Mouse (Mus musculus) MEL (cell line): ENCODE measurements around the gene Ppp1r37. TPM values are rescaled to one million over a fixed set of nuclear protein-coding genes. Genes with fewer than 3 reads are reported as not detected.

ENCODE experiments used
- DNase-seq: peaks from one replicate; pipeline ENCODE4 v3.0.0; 2011; ENCODE audit warnings: low read depth, low spot score
- H3K27ac ChIP-seq: 2 replicates; pipeline ENCODE4 v1.5.1; 2012; ENCODE audit warnings: low read depth, mild to moderate bottlenecking, control low read depth, low read length, moderate library complexity; ENCODE audit not compliant: control insufficient read depth
- H3K27me3 ChIP-seq, 2 experiments: fragments of 150-350 bp in 1 of 2; sonication (generic) in 1 of 2; 2 replicates each; pipeline ENCODE4 v1.6.1; 2012; ENCODE audit warnings: low read length in 2 of 2, mild to moderate bottlenecking in 2 of 2, improper control_type of control experiment in 1 of 2, moderate library complexity in 1 of 2; ENCODE audit not compliant: insufficient read depth in 2 of 2, control insufficient read depth in 1 of 2
- H3K36me3 ChIP-seq, 2 experiments: 2 replicates each; pipeline ENCODE4 v1.6.1; 2012 to 2014; ENCODE audit warnings: low read length in 2 of 2, improper control_type of control experiment in 1 of 2, inconsistent platforms in 1 of 2, mild to moderate bottlenecking in 1 of 2; ENCODE audit not compliant: insufficient read depth in 2 of 2, control insufficient read depth in 1 of 2
- H3K4me1 ChIP-seq, 2 experiments: fragments of 150-350 bp in 1 of 2; sonication (generic) in 1 of 2; 2 replicates each; pipeline ENCODE4 v1.6.1; 2012; ENCODE audit warnings: low read length in 2 of 2, improper control_type of control experiment in 1 of 2, mild to moderate bottlenecking in 1 of 2; ENCODE audit not compliant: insufficient read depth in 2 of 2, control insufficient read depth in 1 of 2
- H3K4me3 ChIP-seq, 2 experiments: fragments of 150-350 bp in 1 of 2; sonication (generic) in 1 of 2; 2 replicates each; pipeline ENCODE4 v1.5.1; 2012; ENCODE audit warnings: low read depth in 2 of 2, low read length in 2 of 2, mild to moderate bottlenecking in 2 of 2, moderate library complexity in 2 of 2, control low read depth in 1 of 2, improper control_type of control experiment in 1 of 2; ENCODE audit not compliant: control insufficient read depth in 1 of 2, insufficient read depth in 1 of 2
- H3K79me2 ChIP-seq: 2 replicates; pipeline ENCODE4 v1.6.1; 2012; ENCODE audit warnings: mild to moderate bottlenecking, low read length, moderate library complexity; ENCODE audit not compliant: control insufficient read depth, poor library complexity, insufficient read depth
- H3K9ac ChIP-seq: 2 replicates; pipeline ENCODE4 v1.6.1; 2012; ENCODE audit warnings: low read depth, mild to moderate bottlenecking, control low read depth, low read length, moderate library complexity; ENCODE audit not compliant: control insufficient read depth, poor library complexity, severe bottlenecking
- H3K9me3 ChIP-seq: fragments of 150-350 bp; sonication (generic); replicated peaks from 2 replicates; pipeline ENCODE4 v1.6.1; 2012; ENCODE audit warnings: mild to moderate bottlenecking, low read length, improper control_type of control experiment, moderate library complexity; ENCODE audit not compliant: insufficient read depth
- BHLHE40 ChIP-seq: IDR thresholded peaks from 2 replicates; pipeline ENCODE4 v1.6.1; 2012; ENCODE audit warnings: low read depth, mild to moderate bottlenecking, inconsistent platforms, low read length, improper control_type of control experiment, borderline replicate concordance
- CHD1 ChIP-seq: IDR thresholded peaks from 2 replicates; pipeline ENCODE4 v1.6.1; 2012; ENCODE audit warnings: low read depth, mild to moderate bottlenecking, inconsistent platforms, low read length, improper control_type of control experiment
- CHD2 ChIP-seq: IDR thresholded peaks from 2 replicates; pipeline ENCODE4 v1.6.1; 2011; ENCODE audit warnings: low read length, improper control_type of control experiment
- CTCF ChIP-seq, 3 experiments: IDR thresholded peaks in 2 of 3; conservative IDR thresholded peaks in 1 of 3; 2 replicates each; pipeline ENCODE4 v1.5.1; 2011 to 2012; ENCODE audit warnings: low read length in 3 of 3, low read depth in 2 of 3, mild to moderate bottlenecking in 2 of 3, improper control_type of control experiment in 1 of 3, inconsistent platforms in 1 of 3, mixed read lengths in 1 of 3, moderate library complexity in 1 of 3; ENCODE audit not compliant: control insufficient read depth in 1 of 3, insufficient read depth in 1 of 3, poor library complexity in 1 of 3, severe bottlenecking in 1 of 3
- E2F4 ChIP-seq: IDR thresholded peaks from 2 replicates; pipeline ENCODE4 v1.6.1; 2011; ENCODE audit warnings: low read depth, low read length, improper control_type of control experiment, borderline replicate concordance
- ELF1 ChIP-seq: IDR thresholded peaks from 2 replicates; pipeline ENCODE4 v1.6.1; 2014; ENCODE audit warnings: low read depth, mild to moderate bottlenecking, inconsistent platforms, low read length, improper control_type of control experiment, moderate library complexity
- EP300 ChIP-seq, 2 experiments: IDR thresholded peaks; 2 replicates each; pipeline ENCODE4 v1.6.1; 2011; ENCODE audit warnings: improper control_type of control experiment in 2 of 2, low read length in 2 of 2, low read depth in 1 of 2, mild to moderate bottlenecking in 1 of 2
- ETS1 ChIP-seq: IDR thresholded peaks from 2 replicates; pipeline ENCODE4 v1.6.1; 2012; ENCODE audit warnings: low read depth, mild to moderate bottlenecking, inconsistent platforms, low read length, improper control_type of control experiment, moderate library complexity
- GABPA ChIP-seq: IDR thresholded peaks from 2 replicates; pipeline ENCODE4 v1.6.1; 2012; ENCODE audit warnings: low read depth, mild to moderate bottlenecking, inconsistent platforms, low read length, improper control_type of control experiment, moderate library complexity
- GATA1 ChIP-seq: IDR thresholded peaks from 2 replicates; pipeline ENCODE4 v1.6.1; 2011; ENCODE audit warnings: low read depth, low read length, improper control_type of control experiment
- HCFC1 ChIP-seq: IDR thresholded peaks from 2 replicates; pipeline ENCODE4 v1.6.1; 2012; ENCODE audit warnings: low read depth, mild to moderate bottlenecking, inconsistent platforms, low read length, improper control_type of control experiment, moderate library complexity
- JUND ChIP-seq: IDR thresholded peaks from 2 replicates; pipeline ENCODE4 v1.6.1; 2011; ENCODE audit warnings: low read depth, mild to moderate bottlenecking, improper control_type of control experiment, low read length
- KAT2A ChIP-seq: conservative IDR thresholded peaks from 2 replicates; pipeline ENCODE4 v1.6.1; 2012; ENCODE audit warnings: low read depth, low read length, improper control_type of control experiment, inconsistent platforms
- MAFK ChIP-seq: IDR thresholded peaks from 2 replicates; pipeline ENCODE4 v1.6.1; 2011; ENCODE audit warnings: low read depth, mild to moderate bottlenecking, low read length, improper control_type of control experiment, borderline replicate concordance
- MAX ChIP-seq: IDR thresholded peaks from 2 replicates; pipeline ENCODE4 v1.6.1; 2011; ENCODE audit warnings: low read length, improper control_type of control experiment
- MAZ ChIP-seq: IDR thresholded peaks from 2 replicates; pipeline ENCODE4 v1.6.1; 2012; ENCODE audit warnings: low read depth, mild to moderate bottlenecking, inconsistent platforms, low read length, improper control_type of control experiment
- MEF2A ChIP-seq: IDR thresholded peaks from 2 replicates; pipeline ENCODE4 v1.6.1; 2014; ENCODE audit warnings: low read depth, mild to moderate bottlenecking, inconsistent platforms, low read length, improper control_type of control experiment; ENCODE audit not compliant: poor library complexity, insufficient replicate concordance, severe bottlenecking; ENCODE audit errors: extremely low read depth
- MYB ChIP-seq: IDR thresholded peaks from 2 replicates; pipeline ENCODE4 v1.6.1; 2011; ENCODE audit warnings: mild to moderate bottlenecking, low read depth, low read length, improper control_type of control experiment
- MYC ChIP-seq: IDR thresholded peaks from 2 replicates; pipeline ENCODE4 v1.6.1; 2011; ENCODE audit warnings: low read depth, mild to moderate bottlenecking, low read length, improper control_type of control experiment, moderate library complexity
- NELFE ChIP-seq: IDR thresholded peaks from 2 replicates; pipeline ENCODE4 v1.6.1; 2011; ENCODE audit warnings: low read depth, low read length, improper control_type of control experiment
- NRF1 ChIP-seq: IDR thresholded peaks from 2 replicates; pipeline ENCODE4 v1.6.1; 2014; ENCODE audit warnings: low read depth, mild to moderate bottlenecking, inconsistent platforms, low read length, improper control_type of control experiment, moderate library complexity; ENCODE audit not compliant: poor library complexity, insufficient read depth, severe bottlenecking
- POLR2AphosphoS2 ChIP-seq: IDR thresholded peaks from 2 replicates; pipeline ENCODE4 v1.6.1; 2011; ENCODE audit warnings: low read length, improper control_type of control experiment
- POLR2AphosphoS5 ChIP-seq: IDR thresholded peaks from 2 replicates; pipeline ENCODE4 v1.6.1; 2012; ENCODE audit warnings: low read depth, borderline replicate concordance, mild to moderate bottlenecking, inconsistent platforms, low read length, moderate library complexity, mixed read lengths
- RAD21 ChIP-seq: IDR thresholded peaks from 2 replicates; pipeline ENCODE4 v1.6.1; 2011; ENCODE audit warnings: mild to moderate bottlenecking, low read depth, low read length, improper control_type of control experiment
- RCOR1 ChIP-seq: IDR thresholded peaks from 2 replicates; pipeline ENCODE4 v1.6.1; 2012; ENCODE audit warnings: low read depth, mild to moderate bottlenecking, inconsistent platforms, low read length, improper control_type of control experiment
- SIN3A ChIP-seq: IDR thresholded peaks from 2 replicates; pipeline ENCODE4 v1.6.1; 2012; ENCODE audit warnings: low read length, improper control_type of control experiment, inconsistent platforms
- SMC3 ChIP-seq: IDR thresholded peaks from 2 replicates; pipeline ENCODE4 v1.6.1; 2011; ENCODE audit warnings: low read depth, low read length, improper control_type of control experiment
- TAL1 ChIP-seq: IDR thresholded peaks from 2 replicates; pipeline ENCODE4 v1.6.1; 2012; ENCODE audit warnings: mild to moderate bottlenecking, inconsistent platforms, low read length, moderate library complexity, mixed read lengths
- TBP ChIP-seq: IDR thresholded peaks from 2 replicates; pipeline ENCODE4 v1.8.0; 2011; ENCODE audit warnings: low read depth, low read length, improper control_type of control experiment
- TCF12 ChIP-seq: IDR thresholded peaks from 2 replicates; pipeline ENCODE4 v1.6.1; 2014; ENCODE audit warnings: low read depth, mild to moderate bottlenecking, inconsistent platforms, low read length, improper control_type of control experiment, moderate library complexity
- USF1 ChIP-seq: IDR thresholded peaks from 2 replicates; pipeline ENCODE4 v1.6.1; 2014; ENCODE audit warnings: low read depth, mild to moderate bottlenecking, inconsistent platforms, low read length, improper control_type of control experiment, moderate library complexity
- USF2 ChIP-seq, 2 experiments: IDR thresholded peaks; 2 replicates each; pipeline ENCODE4 v1.6.1; 2011 to 2012; ENCODE audit warnings: improper control_type of control experiment in 2 of 2, low read length in 2 of 2, borderline replicate concordance in 1 of 2, inconsistent platforms in 1 of 2, low read depth in 1 of 2, mild to moderate bottlenecking in 1 of 2; ENCODE audit not compliant: insufficient read depth in 1 of 2
- ZC3H11A ChIP-seq: IDR thresholded peaks from 2 replicates; pipeline ENCODE4 v1.6.1; 2012; ENCODE audit warnings: low read depth, mild to moderate bottlenecking, inconsistent platforms, low read length, improper control_type of control experiment
- ZKSCAN1 ChIP-seq: IDR thresholded peaks from 2 replicates; pipeline ENCODE4 v1.6.1; 2012; ENCODE audit warnings: low read depth, mild to moderate bottlenecking, inconsistent platforms, low read length, improper control_type of control experiment, moderate library complexity
- ZMIZ1 ChIP-seq: IDR thresholded peaks from 2 replicates; pipeline ENCODE4 v1.6.1; 2012; ENCODE audit warnings: low read depth, mild to moderate bottlenecking, inconsistent platforms, low read length, improper control_type of control experiment, moderate library complexity
- ZNF384 ChIP-seq: IDR thresholded peaks from 2 replicates; pipeline ENCODE4 v1.6.1; 2012; ENCODE audit warnings: low read depth, mild to moderate bottlenecking, inconsistent platforms, low read length, improper control_type of control experiment
- polyA plus RNA-seq, 2 experiments: library from polyadenylated mRNA; stranded (reverse) in 1 of 2; unstranded in 1 of 2; fragments of >175 nt in 1 of 2; fragments of >200 nt in 1 of 2; gene quantifications; 2 replicates each; pipeline versions ENCODE4 v1.2.1 to v1.2.4; 2012; ENCODE audit warnings: low replicate concordance in 2 of 2, low read depth in 1 of 2; ENCODE audit not compliant: insufficient read length in 2 of 2, insufficient read depth in 1 of 2, missing spikeins in 1 of 2
- total RNA-seq: library from RNA; depleted of rRNA; stranded (reverse); fragments of 300-350 nt; gene quantifications from 2 replicates; pipeline ENCODE4 v1.2.3, GENCODE M21; 2012

The Ppp1r37 gene
- total and polyA plus RNA-seq, 3 experiments = 13.6 to 29.0 TPM; not detected in 1

- H3K79me2 ChIP-seq = peaks cover 23% of the 10 kb centered on the region
- peak; percentile 97 for DNase-seq
- H3K4me3 ChIP-seq = peak within 1 kb of the TSS; percentile 91 to 96
- H3K9ac ChIP-seq = peak within 1 kb of the TSS; percentile 87
- peak within 1 kb of the TSS; percentile 82 for H3K27ac ChIP-seq
- H3K9me3 ChIP-seq = no peaks in the 10 kb centered on the region
- peaks cover 2 to 11% of the 10 kb centered on the region in 2 experiments; a peak in 1 of 4 replicates for H3K4me1 ChIP-seq
- no peaks in the 10 kb centered on the region for H3K27me3 ChIP-seq
- H3K36me3 ChIP-seq = peaks cover 0 to 12% of the 10 kb centered on the region in 2 experiments
- TF ChIP-seq EP300 (IDR thresholded peaks at IDR 0.05; ENCODE audit: low read depth in 1 of 2, low read length in 2 of 2) = 0 out of 4 replicates have a peak, but pooled peaks of 1 of the 2 experiments have one; percentile 17
- TF ChIP-seq KAT2A = peak; percentile 68; the same call in 1 of the 2 replicates
- TF ChIP-seq ZC3H11A = no peak
- TF ChIP-seq ZMIZ1 = peak; percentile 85; the same call in 1 of the 2 replicates
- no peak for TF ChIP-seq TAL1
- TF ChIP-seq NELFE = peak; percentile 92
- TF ChIP-seq CHD2 = peak; percentile 42
- no peak for TF ChIP-seq JUND
- TF ChIP-seq MYC = no peak
- TF ChIP-seq GATA1 = no peak
- TF ChIP-seq ZNF384 = no peak
- peak; percentile 91 for TF ChIP-seq POLR2AphosphoS2
- TF ChIP-seq MEF2A = no peak
- peak; percentile 51 for TF ChIP-seq TCF12
- TF ChIP-seq MAX = peak; percentile 25; the same call in 1 of the 2 replicates
- TF ChIP-seq NRF1 = peak; percentile 64
- no peak for TF ChIP-seq ZKSCAN1
- no peak for TF ChIP-seq MAFK
- TF ChIP-seq E2F4 = peak; percentile 68; the same call in 1 of the 2 replicates
- no peak for TF ChIP-seq SMC3
- peak; percentile 99 for TF ChIP-seq ELF1
- TF ChIP-seq MYB = no peak
- 0 out of 2 replicates have a peak, but pooled peaks have one; percentile 24 for TF ChIP-seq ETS1
- TF ChIP-seq HCFC1 = peak; percentile 90
- no peak for TF ChIP-seq RAD21
- TF ChIP-seq CHD1 = no peak
- no peak for TF ChIP-seq MAZ
- TF ChIP-seq USF1 = no peak
- no peak for TF ChIP-seq GABPA
- no peak for TF ChIP-seq TBP
- peak; percentile 83 for TF ChIP-seq SIN3A
- TF ChIP-seq BHLHE40 = no peak
- no peak for TF ChIP-seq POLR2AphosphoS5
- no peak for TF ChIP-seq CTCF (IDR thresholded peaks at IDR 0.05 in 2 of 3, conservative IDR thresholded peaks at IDR 0.05 in 1 of 3; ENCODE audit: control insufficient read depth in 1 of 3, insufficient read depth in 1 of 3, low read depth in 2 of 3, low read length in 3 of 3, poor library complexity in 1 of 3, severe bottlenecking in 1 of 3)
- TF ChIP-seq RCOR1 = no peak
- TF ChIP-seq USF2 (IDR thresholded peaks at IDR 0.05; ENCODE audit: borderline replicate concordance in 1 of 2, insufficient read depth in 1 of 2, low read depth in 1 of 2, low read length in 2 of 2) = no peak
Measured at GRCm38 (mm10) chr7:19603849-19604605, 41.2 kb upstream of the Ppp1r37 start, which contains the start of gene Clasrp. Gene Clasrp (minus strand): TSS chr7:19604486.
